Mouse (Mus musculus) heart, adult 9 months (tissue): Measurements from ENCODE around the gene 1110051M20Rik.
A peak's percentile ranks its signal among the peaks of the same experiment; 100 is the strongest.

Source experiments
- DNase-seq, 2 experiments: peaks; one replicate each; pipeline ENCODE4 v3.0.0; 2022; ENCODE audit warnings: low spot score in 2 of 2

The 1110051M20Rik gene

DNA sequence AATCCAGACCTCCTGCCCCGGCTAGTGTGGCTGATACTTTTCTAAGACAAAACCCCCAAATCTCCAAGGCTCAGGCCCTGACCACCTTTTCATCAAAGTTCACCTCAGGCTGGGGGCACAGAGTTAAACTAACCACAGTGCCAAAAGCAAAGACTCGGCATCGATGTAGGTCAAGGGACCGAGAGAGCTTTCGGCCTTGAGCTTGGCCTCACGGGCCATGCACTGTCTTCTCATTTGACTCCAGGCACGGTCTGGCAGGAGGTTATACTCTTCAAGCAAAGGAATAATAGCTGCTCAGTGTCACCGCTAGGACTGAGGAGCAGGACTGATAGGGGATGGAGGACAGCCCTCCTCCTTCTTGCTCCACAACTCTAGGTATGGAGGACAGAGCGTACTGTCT, 138.6 kb downstream of the 1110051M20Rik start:
- DNase-seq, result no peak

DNA sequence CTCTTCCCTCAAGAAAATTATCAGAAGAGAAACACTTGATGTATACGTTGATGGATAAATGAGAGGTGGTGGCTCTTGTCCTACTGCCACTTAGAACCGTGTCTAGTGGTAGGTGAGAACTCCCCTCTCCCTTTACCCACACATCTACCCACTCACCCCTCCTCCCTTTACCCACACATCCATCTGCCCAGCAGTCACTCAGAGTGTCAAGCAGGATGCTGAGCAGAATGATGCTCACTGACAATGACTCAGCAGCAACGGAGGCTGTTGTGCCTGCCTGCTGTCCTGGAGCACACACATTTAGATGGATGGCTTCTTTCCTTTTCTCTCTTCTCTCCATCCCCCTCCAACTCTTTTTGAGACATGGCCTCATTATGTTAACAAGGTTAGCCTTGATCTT, 141.7 kb downstream of the 1110051M20Rik start:
- no peak for DNase-seq

GRCm38 (mm10) chr2:91301836-91302235, 142.7 kb downstream of the 1110051M20Rik start:
- no peak for DNase-seq

DNA sequence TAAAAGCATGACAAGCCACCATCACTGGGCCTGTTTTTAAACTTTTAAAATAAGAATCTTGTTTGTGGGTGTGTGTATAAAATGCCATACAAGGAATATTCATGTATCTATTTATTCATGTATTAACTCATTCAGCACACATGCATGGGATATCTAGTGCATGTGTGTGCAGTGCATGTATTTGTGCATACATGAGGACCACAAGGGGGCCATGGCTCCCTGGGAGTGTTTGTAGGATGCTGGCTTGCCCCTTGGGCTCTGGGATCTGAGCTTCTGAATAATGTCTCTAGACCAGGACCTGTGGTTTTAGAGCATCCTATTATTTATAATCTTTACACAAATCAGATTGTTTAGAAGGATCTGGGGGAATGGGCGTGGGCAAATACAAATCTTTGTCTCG, 143.7 kb downstream of the 1110051M20Rik start:
- no peak for DNase-seq

- DNase-seq, result no peak
Observed at GRCm38 (mm10) chr2:91299156-91299555, 145.3 kb downstream of the 1110051M20Rik start.

DNA sequence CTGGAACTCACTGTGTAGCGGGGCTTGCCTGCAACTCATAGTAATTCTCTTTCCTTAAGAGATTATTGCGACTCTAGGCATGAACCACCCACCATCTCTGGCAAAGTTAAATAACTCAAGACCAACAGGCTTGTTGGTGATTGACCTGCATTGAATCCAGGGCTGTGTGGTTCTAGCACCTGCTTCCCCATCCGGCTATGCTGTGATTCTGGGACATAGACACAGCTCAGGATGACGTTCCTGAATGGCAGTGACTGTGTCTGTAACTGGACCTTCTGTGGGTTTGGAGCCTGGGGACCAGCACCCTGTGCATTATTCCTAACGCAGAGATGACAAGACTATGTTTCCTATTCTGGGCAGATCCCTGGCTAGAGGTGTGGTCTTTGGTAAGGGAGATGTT, 148.6 kb downstream of the 1110051M20Rik start:
- DNase-seq, result no peak

GRCm38 (mm10) chr2:91294226-91294625, 150.3 kb downstream of the 1110051M20Rik start:
- no peak for DNase-seq

- peak; percentile 65 to 67 for DNase-seq
Observed at GRCm38 (mm10) chr2:91291197-91292007, 153.1 kb downstream of the 1110051M20Rik start.

DNA sequence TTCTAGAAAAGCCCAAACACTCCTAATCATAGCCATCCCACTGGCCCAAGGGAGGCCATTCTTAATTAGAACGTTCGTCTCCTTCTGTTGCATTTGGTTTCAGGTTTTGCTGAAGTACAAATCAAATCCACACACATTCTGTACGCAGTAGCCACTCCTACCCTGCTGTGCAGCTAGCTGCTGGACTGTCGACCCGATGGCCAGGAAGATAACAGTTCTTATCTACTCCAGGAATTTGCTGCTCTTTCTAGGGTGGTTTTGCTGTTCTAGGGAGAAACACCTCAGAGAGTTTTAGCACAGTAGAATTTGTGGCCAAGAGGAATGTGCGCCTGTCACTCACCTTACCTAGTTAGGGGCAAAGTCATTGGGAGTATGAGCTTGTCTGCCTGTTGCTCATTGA, 156.9 kb downstream of the 1110051M20Rik start:
- no peak for DNase-seq

GRCm38 (mm10) chr2:91285885-91286505, 158.5 kb downstream of the 1110051M20Rik start:
- DNase-seq, result peak in 1 of 2 experiments; percentile 72

- DNase-seq, result peak; percentile 37 to 44
Observed at GRCm38 (mm10) chr2:91284375-91285199, 159.9 kb downstream of the 1110051M20Rik start.

DNA sequence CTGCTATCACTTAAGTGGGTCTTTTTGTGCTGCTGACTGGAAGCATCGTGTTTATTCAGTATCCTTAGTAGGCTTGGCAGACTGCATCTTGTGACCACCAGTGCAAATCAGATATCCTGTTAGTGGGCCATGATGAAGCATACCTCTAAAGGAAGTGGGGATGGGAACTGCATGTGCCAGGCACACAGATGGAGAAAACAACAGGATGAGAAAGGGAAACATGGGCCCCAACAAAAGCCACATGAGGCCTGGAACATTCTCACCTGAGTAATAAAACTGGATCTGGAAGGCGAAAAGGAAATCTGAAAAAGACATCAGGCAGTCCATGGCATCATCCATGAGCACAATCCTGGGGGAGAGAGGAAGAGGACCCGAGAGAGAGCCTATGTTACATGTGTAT, 160.5 kb downstream of the 1110051M20Rik start:
- DNase-seq, result no peak

GRCm38 (mm10) chr2:91281366-91281765, 163.1 kb downstream of the 1110051M20Rik start:
- no peak for DNase-seq

GRCm38 (mm10) chr2:91279372-91279755, 165.1 kb downstream of the 1110051M20Rik start:
- no peak for DNase-seq

GRCm38 (mm10) chr2:91278749-91279371, 165.6 kb downstream of the 1110051M20Rik start:
- DNase-seq, result no peak

DNA sequence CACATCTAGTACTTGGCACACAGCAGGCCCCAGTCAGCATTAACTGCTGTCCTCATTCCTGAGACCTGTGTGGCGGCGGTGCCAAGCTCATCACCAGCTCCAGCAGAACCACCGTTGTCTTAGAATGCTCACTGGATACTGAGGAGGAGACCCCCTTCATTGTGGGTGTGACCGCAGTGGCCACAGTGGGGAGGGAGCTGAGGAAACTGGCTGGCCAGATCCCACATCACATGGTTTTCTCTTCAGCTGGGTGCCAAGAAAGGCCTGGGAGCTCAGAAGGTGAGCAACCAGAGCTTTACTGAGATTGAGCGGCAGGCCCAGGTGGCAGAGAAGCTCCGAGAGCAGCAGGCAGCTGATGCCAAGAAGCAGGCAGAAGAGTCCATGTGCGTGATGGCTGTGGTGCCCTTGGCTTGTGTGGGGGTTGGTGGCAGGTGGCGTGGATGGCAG, 174.8 kb downstream of the 1110051M20Rik start:
- DNase-seq, result no peak

DNA sequence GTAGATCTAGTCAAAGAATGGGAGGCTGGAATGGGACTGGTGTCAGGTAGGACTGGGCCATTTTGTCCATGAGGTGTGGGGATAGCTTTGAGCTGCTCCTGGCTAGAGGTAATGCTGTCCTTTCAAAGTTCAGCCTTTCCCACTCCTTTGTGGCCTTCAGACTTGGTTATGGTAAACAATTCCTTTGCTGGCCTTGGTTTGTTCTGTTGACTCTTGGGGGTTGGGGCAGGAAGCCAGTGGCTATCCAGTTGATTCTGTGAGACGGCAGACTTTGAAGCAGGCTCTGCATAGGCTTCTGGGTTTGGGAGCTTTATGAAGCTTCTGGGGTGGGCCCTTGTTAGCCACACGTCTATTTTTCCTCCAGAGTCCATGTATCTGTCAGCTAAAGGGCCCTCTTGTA, 175.8 kb downstream of the 1110051M20Rik start:
- no peak for DNase-seq

GRCm38 (mm10) chr2:91268042-91268441, 176.5 kb downstream of the 1110051M20Rik start:
- no peak for DNase-seq

DNA sequence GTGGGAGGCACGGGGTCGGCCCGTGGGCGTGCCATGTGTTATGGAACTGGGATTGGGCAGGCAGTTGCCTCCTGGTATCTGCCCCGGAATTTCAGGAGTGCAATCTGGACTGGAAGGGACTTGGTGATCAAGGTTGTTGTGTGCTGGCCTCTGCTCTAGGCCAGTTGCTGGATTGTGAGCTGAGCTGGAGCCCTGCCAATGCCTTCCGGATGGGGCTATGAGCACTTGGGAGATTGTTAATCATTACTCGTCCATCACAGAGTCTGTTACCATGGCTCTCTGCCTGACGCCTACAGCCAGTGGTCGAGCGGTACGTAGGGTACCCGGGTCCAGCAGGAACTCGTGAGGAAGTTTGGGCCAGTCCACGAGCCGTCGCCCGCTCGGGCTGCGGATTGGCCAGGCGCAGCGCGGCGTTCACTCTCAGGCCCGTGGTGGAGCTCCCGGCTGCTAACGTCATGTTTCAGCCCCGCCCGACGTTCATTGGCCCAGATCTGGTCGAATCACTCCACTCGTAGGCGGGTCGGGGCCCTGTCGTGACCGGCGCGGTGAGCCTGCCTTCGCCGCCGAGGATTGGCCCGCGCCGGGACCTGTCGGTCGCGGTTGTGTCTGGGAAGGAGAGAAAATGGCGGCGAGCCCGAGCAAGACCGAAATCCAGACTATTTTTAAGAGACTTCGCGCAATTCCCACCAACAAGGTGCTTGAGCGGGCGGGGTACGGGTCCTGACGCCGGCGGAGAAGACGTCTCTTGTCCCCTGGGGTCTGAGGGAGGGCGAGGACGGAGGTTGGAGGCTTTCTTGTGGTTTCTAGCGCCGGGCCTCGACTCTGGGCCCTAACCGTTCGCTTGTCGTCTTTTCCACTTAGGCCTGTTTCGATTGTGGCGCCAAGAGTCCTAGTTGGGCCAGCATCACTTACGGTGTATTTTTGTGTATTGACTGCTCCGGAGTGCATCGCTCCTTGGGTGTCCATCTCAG, 179.5 kb downstream of the 1110051M20Rik start, which contains the start of gene Arfgap2:
Gene Arfgap2, plus strand, starts transcription at position 264 of the 971 bp plus-strand sequence.
- DNase-seq, result peak; percentile 98 to 100
